Comparison of ENCODE assay signal across 8 mouse cellular contexts in genomic region chr1:171189046-171189445, GRCm38 (mm10). TPM values are rescaled to one million over a fixed set of nuclear protein-coding genes. Genes with fewer than 3 reads are reported as not detected.
DNase-seq lines count a peak whose midpoint lies in the region; ATAC-seq and TF ChIP-seq lines count a peak whose summit lies in the region.
"Had no signal": no experiment of that assay in that cellular context is flagged by ENCODE, and none has a peak within 500 bp of the region (broad histone marks: within the 10 kb centered on the region; RNA-seq: fewer than 3 reads in every experiment).

No protein-coding gene starts in this region.

- no peak overlapping the region for H3K4me3 ChIP-seq in heart, embryonic 12.5 days
- no peak overlapping the region for H3K4me3 ChIP-seq in limb, embryonic 13.5 days

- peak overlapping the region; percentile 89 for H3K27ac ChIP-seq in heart, embryonic 12.5 days (ENCODE audit: poor library complexity, severe bottlenecking)
- H3K27ac ChIP-seq in limb, embryonic 13.5 days, result peak overlapping the region; percentile 28; the same call in 1 of the 2 replicates
- H3K27ac ChIP-seq: liver, embryonic 14.5 days had no signal

- TF ChIP-seq POLR2A in brain, embryonic 14.5 days (IDR thresholded peaks at IDR 0.05; ENCODE audit: borderline replicate concordance, extremely low read depth, insufficient read depth, insufficient read length, poor library complexity, severe bottlenecking), result no peak

- H3K9me3 ChIP-seq in heart, embryonic 12.5 days (replicated peaks), result no peaks in the 10 kb centered on the region
- H3K9me3 ChIP-seq in limb, embryonic 13.5 days, result no peaks in the 10 kb centered on the region

- 12% methylated on average over 8 of the region's 8 CpGs for WGBS in heart, embryonic 12.5 days
- WGBS in limb, embryonic 13.5 days, result 16% methylated on average over 8 of the region's 8 CpGs

- peak overlapping the region; percentile 49 for H3K4me2 ChIP-seq in heart, embryonic 12.5 days
- peak overlapping the region; percentile 25; the same call in 1 of the 2 replicates for H3K4me2 ChIP-seq in limb, embryonic 13.5 days (replicated peaks)

- H3K9ac ChIP-seq in heart, embryonic 12.5 days, result peak overlapping the region; percentile 4; the same call in 1 of the 2 replicates
- no peak overlapping the region for H3K9ac ChIP-seq in limb, embryonic 13.5 days
- H3K9ac ChIP-seq: liver, embryonic 14.5 days had no signal

- no peaks in the 10 kb centered on the region for H3K36me3 ChIP-seq in heart, embryonic 12.5 days
- H3K36me3 ChIP-seq in limb, embryonic 13.5 days, result no peaks in the 10 kb centered on the region

- intact Hi-C loops in left cerebral cortex, postnatal 14 days (cut with DNase I), result no loop called here

- 0 out of 2 replicates have a peak, but pooled peaks cover 4% of the 10 kb centered on the region for H3K27me3 ChIP-seq in heart, embryonic 12.5 days (replicated peaks)
- peaks cover 34% of the 10 kb centered on the region for H3K27me3 ChIP-seq in limb, embryonic 13.5 days

- H3K4me1 ChIP-seq in heart, embryonic 12.5 days (replicated peaks), result peaks cover 66% of the 10 kb centered on the region
- peaks cover 30% of the 10 kb centered on the region for H3K4me1 ChIP-seq in limb, embryonic 13.5 days

- DNase-seq in kidney, postnatal 14 days, result peak; percentile 42
- DNase-seq in kidney, postnatal 36 days, result no peak
- DNase-seq in brain, embryonic 14.5 days (ENCODE audit: low read depth), result peak; percentile 62
- DNase-seq in left cerebral cortex, postnatal 14 days (ENCODE audit: low spot score in 2 of 2), result no peak
- no peak for DNase-seq in left cerebral cortex, adult 18-20 months (ENCODE audit: low spot score in 2 of 2)

- ATAC-seq in heart, embryonic 12.5 days (ENCODE audit: insufficient number of reproducible peaks, low FRiP score), result peak; percentile 29
- no peak for ATAC-seq in limb, embryonic 13.5 days (ENCODE audit: low FRiP score, low read depth)

- TF ChIP-seq CTCF in brain, embryonic 14.5 days (IDR thresholded peaks at IDR 0.05; ENCODE audit: borderline replicate concordance, extremely low read depth, insufficient read depth, insufficient read length), result no peak

RNA-seq across cellular contexts. Expression of gene Pcp4l1, which starts 7.0 kb away (rescaled TPM):
- 10.0 and 22.6 TPM in 2 replicates for polyA plus RNA-seq in brain, embryonic 14.5 days (2012; rRNA removed)
- 32.7 and 33.4 TPM in 2 replicates for polyA plus RNA-seq in heart, embryonic 12.5 days (2016; fragmentation: Nextera tagmentation; extraction: Ambion mirVana)
- 2.8 and 3.3 TPM in 2 replicates for polyA plus RNA-seq in limb, embryonic 13.5 days (2015; fragmentation: Nextera tagmentation; extraction: Ambion mirVana)
- 10 to 100 TPM; 47.4 to 67.2 TPM for total RNA-seq in left cerebral cortex, postnatal 14 days (2021)
- 100 to 1,000 TPM; 114 to 132 TPM for total RNA-seq in left cerebral cortex, adult 18-20 months (2021)

RNA-seq across cellular contexts. Expression of gene Nr1i3, which starts 24.7 kb away (rescaled TPM):
- polyA plus RNA-seq in brain, embryonic 14.5 days (2012; rRNA removed), result 0.03 and 0.09 TPM in 2 replicates
- polyA plus RNA-seq in heart, embryonic 12.5 days (2016; fragmentation: Nextera tagmentation; extraction: Ambion mirVana), result 0.19 and 0.22 TPM in 2 replicates
- polyA plus RNA-seq in limb, embryonic 13.5 days (2015; fragmentation: Nextera tagmentation; extraction: Ambion mirVana), result 0.19 and 0.25 TPM in 2 replicates
- not detected for total RNA-seq in left cerebral cortex, postnatal 14 days (2021)
- total RNA-seq in left cerebral cortex, adult 18-20 months (2021), result under 1 TPM; 0.12 to 0.14 TPM

RNA-seq across cellular contexts. Expression of gene Tomm40l, which starts 33.3 kb away (rescaled TPM):
- 35.8 and 38.1 TPM in 2 replicates for polyA plus RNA-seq in brain, embryonic 14.5 days (2012; rRNA removed)
- polyA plus RNA-seq in heart, embryonic 12.5 days (2016; fragmentation: Nextera tagmentation; extraction: Ambion mirVana), result 41.8 and 43.3 TPM in 2 replicates
- polyA plus RNA-seq in limb, embryonic 13.5 days (2015; fragmentation: Nextera tagmentation; extraction: Ambion mirVana), result 32.3 and 34.4 TPM in 2 replicates
- 10 to 100 TPM; 69.6 to 72.1 TPM for total RNA-seq in left cerebral cortex, postnatal 14 days (2021)
- 10 to 100 TPM; 84.2 to 90.5 TPM for total RNA-seq in left cerebral cortex, adult 18-20 months (2021)

RNA-seq across cellular contexts. Expression of gene Apoa2, which starts 35.8 kb away (rescaled TPM):
- polyA plus RNA-seq in brain, embryonic 14.5 days (2012; rRNA removed), result 2.7 and 3.7 TPM in 2 replicates
- 10.7 and 46.5 TPM in 2 replicates for polyA plus RNA-seq in heart, embryonic 12.5 days (2016; fragmentation: Nextera tagmentation; extraction: Ambion mirVana)
- 2.0 and 15.7 TPM in 2 replicates for polyA plus RNA-seq in limb, embryonic 13.5 days (2015; fragmentation: Nextera tagmentation; extraction: Ambion mirVana)
- total RNA-seq in left cerebral cortex, postnatal 14 days (2021), result 1 to 10 TPM; 1.6 to 4.9 TPM
- total RNA-seq in left cerebral cortex, adult 18-20 months (2021), result 1 to 10 TPM; 1.8 to 3.1 TPM

RNA-seq across cellular contexts. Expression of gene Mpz, which starts 38.5 kb away (rescaled TPM):
- polyA plus RNA-seq in brain, embryonic 14.5 days (2012; rRNA removed), result 1.1 and 5.1 TPM in 2 replicates
- polyA plus RNA-seq in heart, embryonic 12.5 days (2016; fragmentation: Nextera tagmentation; extraction: Ambion mirVana), result 0.11 and 0.15 TPM in 2 replicates
- polyA plus RNA-seq in limb, embryonic 13.5 days (2015; fragmentation: Nextera tagmentation; extraction: Ambion mirVana), result 5.0 and 6.8 TPM in 2 replicates
- not detected for total RNA-seq in left cerebral cortex, postnatal 14 days (2021)
- not detected for total RNA-seq in left cerebral cortex, adult 18-20 months (2021)

Comparison
In these comparisons a context has a peak if more than half of its experiments do, and no peak if none do; other contexts are left out.
1. DNase-seq: peak in kidney, postnatal 14 days (single experiment) and brain, embryonic 14.5 days (single experiment); none in kidney, postnatal 36 days (0 of 2), left cerebral cortex, postnatal 14 days (0 of 2) and left cerebral cortex, adult 18-20 months (0 of 2).